Mouse (Mus musculus) T-cell, adult 66 days (primary cell): ENCODE data around the gene Map3k7cl. TPM values are rescaled to one million over a fixed set of nuclear protein-coding genes. Genes with fewer than 3 reads are reported as not detected.

Experiments used
- total RNA-seq, 2 experiments: library from RNA; stranded (reverse); gene quantifications; 3 replicates in 1 of 2; 4 replicates in 1 of 2; pipeline ENCODE4 v1.2.4; 2023

The Map3k7cl gene
- total RNA-seq: not detected

DNA sequence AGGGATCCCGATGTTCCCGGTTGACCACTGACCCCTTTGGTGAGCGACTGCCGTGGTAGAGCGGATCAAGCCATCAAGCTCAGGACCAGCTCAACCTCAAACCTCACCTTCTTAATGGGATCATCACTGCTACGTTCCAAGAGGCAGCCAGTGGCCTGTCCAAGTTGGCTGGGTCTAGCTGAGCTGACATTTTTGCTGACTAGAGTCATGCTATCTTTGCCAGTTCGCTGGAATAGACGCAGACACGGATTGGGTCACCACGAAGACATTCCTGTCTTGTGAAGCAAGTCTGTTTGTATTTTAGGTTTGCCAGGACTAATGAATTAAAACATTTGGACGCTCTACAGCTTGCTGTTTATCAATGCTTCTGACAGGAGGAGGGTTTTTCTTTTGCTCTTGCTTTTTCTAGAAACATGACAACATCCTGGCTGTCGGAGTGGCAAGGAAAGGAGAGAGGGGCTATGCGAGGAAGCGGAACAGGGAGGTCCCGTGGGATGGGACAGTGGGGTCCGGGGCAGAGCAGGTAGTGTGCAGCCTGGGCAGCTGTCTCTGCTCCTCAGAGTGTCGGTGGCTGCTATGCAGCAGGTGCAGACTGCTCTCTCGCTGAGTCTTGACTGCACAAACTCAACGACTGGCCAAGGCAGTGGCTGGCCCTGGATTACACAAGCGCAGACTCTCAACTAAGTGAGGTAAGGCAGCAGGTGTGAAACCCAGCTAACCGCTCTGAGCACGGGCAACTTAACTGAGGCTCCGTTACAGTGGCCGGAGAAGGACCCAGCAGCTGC is at the start of gene Map3k7cl:
Map3k7cl (plus strand) TSS at position 424 of the 785 bp plus-strand sequence.

Other genes with a start within 250 kb of the Map3k7cl start
- 10 to 100 TPM; 20.9 to 21.5 TPM for gene N6amt1, start 199.1 kb upstream of the Map3k7cl start, total RNA-seq
- 10 to 100 TPM; 48.7 to 53.6 TPM for gene Ltn1, start 120.7 kb upstream of the Map3k7cl start, total RNA-seq
- gene Rwdd2b, start 112.8 kb upstream of the Map3k7cl start, total RNA-seq: 1 to 10 TPM; 7.0 to 9.0 TPM
- 100 to 1,000 TPM; 108 to 137 TPM for gene Usp16, start 98.6 kb upstream of the Map3k7cl start, total RNA-seq
- 100 to 1,000 TPM; 195 to 198 TPM for gene Cct8, start 57.5 kb upstream of the Map3k7cl start, total RNA-seq
- gene Bach1, start 145.6 kb downstream of the Map3k7cl start, total RNA-seq: 10 to 100 TPM; 29.5 to 30.3 TPM